Mouse (Mus musculus) stomach, postnatal 0 days (tissue): ENCODE data around the gene Sipa1l2. TPM values are rescaled to one million over a fixed set of nuclear protein-coding genes. Genes with fewer than 3 reads are reported as not detected.

ENCODE experiments used
- ATAC-seq: fragments of 200-750 bp; cut with Nextera tagmentation; 2 replicates; pipeline ENCODE4 v1.8.0; 2017; ENCODE audit not compliant: low FRiP score, low TSS enrichment
- DNase-seq: peaks from one replicate; pipeline ENCODE4 v3.0.0-alpha.2; 2016; ENCODE audit warnings: low spot score
- H3K27ac ChIP-seq: fragments of 300-500 bp; sonication (generic); replicated peaks from 2 replicates; pipeline ENCODE4 v1.5.1; 2014; ENCODE audit warnings: mild to moderate bottlenecking, control low read depth
- H3K27me3 ChIP-seq: fragments of 300-500 bp; sonication (generic); 2 replicates; pipeline ENCODE4 v1.6.1; 2014; ENCODE audit warnings: low read length; ENCODE audit not compliant: control insufficient read depth, insufficient read depth
- H3K36me3 ChIP-seq: fragments of 300-500 bp; sonication (generic); 2 replicates; pipeline ENCODE4 v1.6.1; 2014; ENCODE audit warnings: low read length, mixed read lengths; ENCODE audit not compliant: control insufficient read depth, insufficient read depth
- H3K4me1 ChIP-seq: fragments of 300-500 bp; sonication (generic); replicated peaks from 2 replicates; pipeline ENCODE4 v1.6.1; 2014; ENCODE audit warnings: antibody characterized with exemption; ENCODE audit not compliant: control insufficient read depth, insufficient read depth
- H3K4me2 ChIP-seq: fragments of 300-500 bp; sonication (generic); replicated peaks from 2 replicates; pipeline ENCODE4 v1.6.1; 2014; ENCODE audit warnings: low read depth, mild to moderate bottlenecking, control low read depth, moderate library complexity
- H3K4me3 ChIP-seq: fragments of 300-500 bp; sonication (generic); 2 replicates; pipeline ENCODE4 v1.5.1; 2014; ENCODE audit warnings: low read depth, low read length, control low read depth
- H3K9ac ChIP-seq: fragments of 300-500 bp; sonication (generic); 2 replicates; pipeline ENCODE4 v1.6.1; 2014; ENCODE audit warnings: mild to moderate bottlenecking, low read length, control low read depth, mixed read lengths
- H3K9me3 ChIP-seq: fragments of 300-500 bp; sonication (generic); 2 replicates; pipeline ENCODE4 v1.6.1; 2016; ENCODE audit warnings: low read length; ENCODE audit not compliant: control insufficient read depth
- CTCF ChIP-seq: IDR thresholded peaks from 2 replicates; pipeline ENCODE4 v1.5.1; 2016; ENCODE audit warnings: antibody characterized with exemption, low read depth, mild to moderate bottlenecking, moderate library complexity
- EP300 ChIP-seq: optimal IDR thresholded peaks from 2 replicates; pipeline ENCODE3; 2016; ENCODE audit warnings: antibody characterized with exemption
- WGBS: fragments of 180-500 bp; shearing (Covaris S2); extraction: QIAGEN DNeasy Blood & Tissue Kit; methylation state at CpG from one replicate; pipeline ENCODE4 v1.1.7; 2014; 5-methylcytosine and 5-hydroxymethylcytosine counted together
- polyA plus RNA-seq: library from polyadenylated mRNA; unstranded; fragments of >200 nt; fragmentation: Nextera tagmentation; extraction: Ambion mirVana; gene quantifications from 2 replicates; pipeline ENCODE4 v1.2.1, GENCODE M21; 2015

Sipa1l2 gene
- polyA plus RNA-seq, 1 experiment from 2014 or later = 3.1 TPM

DNA sequence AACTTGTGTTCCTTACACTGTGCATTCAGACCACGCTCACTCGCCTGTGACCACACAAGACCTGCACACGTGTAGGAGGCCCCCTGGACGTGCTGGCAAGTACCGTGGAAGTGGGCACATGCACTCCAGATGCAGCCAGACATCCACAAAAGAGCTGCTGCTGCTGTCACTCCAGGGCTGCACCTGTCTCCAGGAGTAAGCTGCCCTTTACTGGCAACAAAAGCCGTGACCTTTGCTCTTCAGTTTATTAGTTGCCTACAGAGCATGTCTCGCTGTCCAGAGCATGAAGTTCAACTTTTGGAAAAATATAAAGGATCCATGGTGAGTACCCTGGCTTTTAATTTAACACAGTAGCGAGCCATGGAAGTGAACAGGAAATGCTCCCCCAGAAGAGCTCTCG is 98.2 kb downstream of the Sipa1l2 start:
- Histone ChIP-seq H3K9me3 (no peaks in the 10 kb centered on the region), H3K4me3 (no peak overlapping the region), H3K27me3 (no peaks in the 10 kb centered on the region), H3K4me1 (no peaks in the 10 kb centered on the region), H3K36me3 (no peaks in the 10 kb centered on the region; the same call in 1 of the 2 replicates), H3K27ac (no peak overlapping the region), H3K9ac (no peak overlapping the region), H3K4me2 (no peak overlapping the region)
- TF ChIP-seq EP300 (no peak), CTCF (no peak)
- DNase-seq (no peak), ATAC-seq (no peak)
- 86% methylated on average over 9 of the region's 9 CpGs for WGBS

DNA sequence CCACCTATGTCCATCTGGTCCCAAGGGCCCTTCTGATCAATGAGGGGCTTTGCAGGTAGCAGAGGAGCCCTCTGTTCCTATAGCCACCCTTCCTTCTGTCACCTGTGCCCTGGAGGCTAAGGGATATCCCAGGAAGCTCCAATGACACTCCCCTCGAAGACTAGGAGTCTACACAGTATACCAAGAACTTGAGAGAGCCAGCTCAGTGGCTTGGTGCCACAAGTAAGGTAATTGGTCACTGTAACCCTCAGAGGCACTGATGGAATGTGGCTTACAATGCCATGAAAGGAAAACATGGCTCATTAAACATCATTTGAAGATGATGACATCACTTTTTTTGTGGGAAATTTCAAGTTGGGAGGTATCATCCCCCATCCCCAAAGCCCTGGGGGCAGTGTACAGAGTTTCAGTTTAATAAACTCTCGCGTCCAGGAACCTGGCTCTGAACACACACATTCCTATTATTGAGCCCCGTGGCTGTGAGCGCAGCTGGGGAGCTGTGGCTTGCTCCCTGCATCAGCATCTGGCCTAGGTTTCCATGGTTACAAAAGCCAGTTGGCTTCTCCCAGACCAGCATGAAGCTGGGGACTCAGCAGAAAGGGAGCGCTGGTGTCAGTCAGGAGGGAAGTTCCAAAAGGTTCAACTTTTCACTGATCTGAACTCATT is 104.3 kb downstream of the Sipa1l2 start:
- WGBS = 59% methylated on average over 6 of the region's 6 CpGs
- no peak overlapping the region for H3K4me3 ChIP-seq
- peaks cover 3% of the 10 kb centered on the region; the same call in 1 of the 2 replicates for H3K36me3 ChIP-seq
- H3K27ac ChIP-seq = no peak overlapping the region
- H3K9me3 ChIP-seq = no peaks in the 10 kb centered on the region
- DNase-seq = no peak
- H3K4me1 ChIP-seq = no peaks in the 10 kb centered on the region
- H3K4me2 ChIP-seq = no peak overlapping the region
- no peak for ATAC-seq
- no peak overlapping the region for H3K9ac ChIP-seq
- no peak for TF ChIP-seq CTCF
- no peaks in the 10 kb centered on the region for H3K27me3 ChIP-seq

DNA sequence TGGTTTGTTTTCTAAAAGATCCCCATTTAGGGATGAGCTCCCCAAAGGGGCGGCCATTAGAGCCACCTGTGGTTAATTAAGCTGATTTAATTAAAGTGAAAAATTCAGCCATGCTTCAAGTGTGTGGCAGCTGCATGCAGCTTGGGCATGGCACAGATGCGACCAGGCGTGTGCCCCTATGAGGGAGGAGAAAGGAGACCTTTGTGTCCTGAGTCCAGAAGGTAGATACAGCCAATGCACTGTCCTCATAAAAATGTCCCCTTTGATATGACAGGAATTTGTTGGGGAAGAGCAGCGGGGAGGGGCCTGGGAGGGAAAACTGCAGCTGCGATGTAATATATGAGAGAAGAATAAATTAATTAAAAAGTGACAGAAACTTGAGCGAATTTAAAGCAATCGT is 106.7 kb downstream of the Sipa1l2 start:
- H3K27me3 ChIP-seq = no peaks in the 10 kb centered on the region
- peaks cover 3% of the 10 kb centered on the region; the same call in 1 of the 2 replicates for H3K36me3 ChIP-seq
- no peaks in the 10 kb centered on the region for H3K9me3 ChIP-seq
- no peak for DNase-seq
- H3K27ac ChIP-seq = no peak overlapping the region
- no peak for ATAC-seq
- 82% methylated on average over 7 of the region's 7 CpGs for WGBS
- H3K4me1 ChIP-seq = no peaks in the 10 kb centered on the region
- H3K4me2 ChIP-seq = no peak overlapping the region
- H3K9ac ChIP-seq = no peak overlapping the region
- TF ChIP-seq CTCF = no peak
- TF ChIP-seq EP300 = no peak
- no peak overlapping the region for H3K4me3 ChIP-seq

DNA sequence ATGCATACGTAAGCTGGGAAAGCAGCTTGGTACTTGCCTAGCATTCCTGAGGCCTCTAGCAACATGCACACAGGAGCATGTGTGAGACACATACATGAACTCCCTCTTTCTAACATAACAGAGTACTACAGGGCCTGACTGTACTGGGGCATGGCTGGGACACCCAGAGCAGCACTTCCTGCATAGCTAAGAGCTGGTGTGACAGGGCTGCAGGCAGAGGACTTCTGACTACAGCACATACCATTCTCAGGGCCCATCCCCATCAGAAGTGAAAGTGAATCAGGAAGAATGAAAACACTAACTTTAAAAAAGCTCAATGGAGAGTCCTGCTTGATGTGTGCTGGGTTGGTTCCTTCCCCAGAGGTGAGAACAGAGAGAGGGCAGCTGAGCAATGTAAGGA is 108.1 kb downstream of the Sipa1l2 start:
- WGBS = 75% methylated on average over 1 of the region's 1 CpGs
- Histone ChIP-seq H3K4me1 (no peaks in the 10 kb centered on the region), H3K36me3 (peaks cover 3% of the 10 kb centered on the region; the same call in 1 of the 2 replicates), H3K4me2 (no peak overlapping the region), H3K9me3 (no peaks in the 10 kb centered on the region), H3K27me3 (no peaks in the 10 kb centered on the region), H3K27ac (0 out of 2 replicates have a peak overlapping the region, but pooled peaks have one; percentile 24), H3K4me3 (no peak overlapping the region), H3K9ac (no peak overlapping the region)
- peak; percentile 52; the same call in 1 of the 2 replicates for ATAC-seq
- TF ChIP-seq EP300 (no peak), CTCF (peak; percentile 11; the same call in 1 of the 2 replicates)
- DNase-seq = no peak

DNA sequence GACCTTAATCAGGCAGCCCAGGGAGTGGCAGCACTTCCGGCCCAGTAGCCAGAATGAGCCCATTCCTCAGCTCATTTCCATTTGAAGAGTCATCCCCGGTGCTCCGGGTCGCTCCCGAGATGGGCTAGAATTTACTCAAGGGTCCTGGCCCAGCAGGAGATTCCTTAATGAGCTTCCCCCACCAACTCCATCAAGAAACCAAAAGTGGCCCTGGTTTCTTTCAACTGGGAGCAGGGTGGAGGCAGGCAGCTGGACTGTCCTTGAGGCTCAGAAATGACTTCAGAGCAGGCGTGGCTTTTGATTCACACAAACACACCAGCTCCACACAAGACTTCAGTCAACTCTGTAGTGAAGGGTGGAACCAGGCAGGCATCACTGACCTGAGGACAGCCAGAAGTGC is 109.0 kb downstream of the Sipa1l2 start:
- ATAC-seq (peak; percentile 72), DNase-seq (peak; percentile 38)
- Histone ChIP-seq H3K9ac (no peak overlapping the region), H3K4me2 (no peak overlapping the region), H3K9me3 (no peaks in the 10 kb centered on the region), H3K4me3 (no peak overlapping the region), H3K27me3 (no peaks in the 10 kb centered on the region), H3K36me3 (peaks cover 3% of the 10 kb centered on the region; the same call in 1 of the 2 replicates), H3K27ac (peak overlapping the region; percentile 20; the same call in 1 of the 2 replicates), H3K4me1 (no peaks in the 10 kb centered on the region)
- 52% methylated on average over 6 of the region's 6 CpGs for WGBS
- TF ChIP-seq CTCF (no peak), EP300 (no peak)

DNA sequence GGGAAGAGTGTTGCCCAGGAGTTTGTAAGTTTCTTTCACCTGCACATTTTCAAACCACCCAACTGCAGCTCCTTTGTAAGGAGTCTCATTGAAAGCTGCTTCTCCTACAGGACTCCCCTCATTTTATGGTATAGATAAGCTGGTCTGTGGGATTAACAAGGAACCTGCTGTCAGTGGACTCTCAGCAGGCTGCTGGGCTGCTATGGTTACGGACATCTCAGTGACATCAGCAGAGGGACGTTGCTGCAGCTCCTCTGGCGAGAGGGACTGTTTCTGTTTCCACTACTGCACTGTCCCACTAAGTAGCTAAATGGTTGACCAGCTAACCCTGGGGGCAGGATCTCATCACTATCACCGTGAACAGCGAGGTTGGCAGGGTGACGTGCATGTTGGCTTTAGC is 120.6 kb downstream of the Sipa1l2 start:
- H3K9ac ChIP-seq = no peak overlapping the region
- no peaks in the 10 kb centered on the region for H3K4me1 ChIP-seq
- DNase-seq (no peak), ATAC-seq (no peak)
- H3K27me3 ChIP-seq = no peaks in the 10 kb centered on the region
- no peaks in the 10 kb centered on the region for H3K9me3 ChIP-seq
- H3K4me3 ChIP-seq = no peak overlapping the region
- no peak for TF ChIP-seq CTCF
- no peak for TF ChIP-seq EP300
- H3K4me2 ChIP-seq = no peak overlapping the region
- peaks cover 3% of the 10 kb centered on the region; the same call in 1 of the 2 replicates for H3K36me3 ChIP-seq
- WGBS = 63% methylated on average over 6 of the region's 6 CpGs
- no peak overlapping the region for H3K27ac ChIP-seq
